Mouse (Mus musculus): ENCODE measurements around the gene Lrrn2. TPM values are rescaled to one million over a fixed set of nuclear protein-coding genes. Genes with fewer than 3 reads are reported as not detected.
"Not testable (repeated sequence)": the region's sequence is repeated elsewhere in the genome, so short reads cannot be mapped to it uniquely, and the experiment has no call there.

Lrrn2 gene
- total RNA-seq, 4 experiments from 2014 or later, result 96.0 to 99.7 (median 97.0) TPM

GRCm38 (mm10) chr1:132928032-132928906, 48.2 kb downstream of the Lrrn2 start:
- no peak for DNase-seq (ENCODE audit: low spot score in 2 of 2)

- DNase-seq (ENCODE audit: low spot score in 2 of 2), result no peak
Observed at GRCm38 (mm10) chr1:132928907-132929250, 48.8 kb downstream of the Lrrn2 start.

GRCm38 (mm10) chr1:132930291-132930690, 50.2 kb downstream of the Lrrn2 start:
- DNase-seq (ENCODE audit: low spot score in 2 of 2), result no peak

- DNase-seq (ENCODE audit: low spot score in 2 of 2), result no peak
Observed at GRCm38 (mm10) chr1:132932421-132932820, 52.3 kb downstream of the Lrrn2 start.

GRCm38 (mm10) chr1:132934856-132935255, 54.8 kb downstream of the Lrrn2 start:
- peak in 1 of 2 experiments; percentile 78 for DNase-seq (ENCODE audit: low spot score in 2 of 2)

- no peak for DNase-seq (ENCODE audit: low spot score in 2 of 2)
Observed at GRCm38 (mm10) chr1:132937296-132938030, 57.4 kb downstream of the Lrrn2 start.

GRCm38 (mm10) chr1:132938975-132939374, 58.9 kb downstream of the Lrrn2 start:
- DNase-seq (ENCODE audit: low spot score in 2 of 2), result no peak

GRCm38 (mm10) chr1:132945826-132946225, 65.8 kb downstream of the Lrrn2 start:
- no peak for DNase-seq (ENCODE audit: low spot score in 2 of 2)

- DNase-seq (ENCODE audit: low spot score in 2 of 2), result no peak
Observed at GRCm38 (mm10) chr1:132947811-132948210, 67.7 kb downstream of the Lrrn2 start.

GRCm38 (mm10) chr1:132956809-132957208, 76.7 kb downstream of the Lrrn2 start:
- DNase-seq (ENCODE audit: low spot score in 2 of 2), result no peak

- DNase-seq (ENCODE audit: low spot score in 2 of 2), result no peak
Observed at GRCm38 (mm10) chr1:132961751-132962150, 81.7 kb downstream of the Lrrn2 start.

- no peak for DNase-seq (ENCODE audit: low spot score in 2 of 2)
Observed at GRCm38 (mm10) chr1:132964106-132964505, 84.0 kb downstream of the Lrrn2 start.

GRCm38 (mm10) chr1:132964691-132965090, 84.6 kb downstream of the Lrrn2 start:
- no peak for DNase-seq (ENCODE audit: low spot score in 2 of 2)

- DNase-seq (ENCODE audit: low spot score in 2 of 2), result peak in 1 of 2 experiments; percentile 54
Observed at GRCm38 (mm10) chr1:132968659-132969058, 88.6 kb downstream of the Lrrn2 start.

GRCm38 (mm10) chr1:132977402-132977801, 97.3 kb downstream of the Lrrn2 start:
- DNase-seq (ENCODE audit: low spot score in 2 of 2), result no peak

GRCm38 (mm10) chr1:132981232-132981631, 101.2 kb downstream of the Lrrn2 start:
- no peak for DNase-seq (ENCODE audit: low spot score in 2 of 2)

GRCm38 (mm10) chr1:132982728-132983127, 102.7 kb downstream of the Lrrn2 start:
- peak; percentile 44 to 47 for DNase-seq (ENCODE audit: low spot score in 2 of 2)

GRCm38 (mm10) chr1:132988556-132989459, 108.7 kb downstream of the Lrrn2 start:
- not testable (repeated sequence) for DNase-seq (ENCODE audit: low spot score in 2 of 2)
